Mouse (Mus musculus) CD8-positive naive resting alpha-beta T cell, adult 57 days (primary cell): ENCODE data around the gene Ak3. TPM values are rescaled to one million over a fixed set of nuclear protein-coding genes. Genes with fewer than 3 reads are reported as not detected.

Source experiments
- total RNA-seq: library from RNA; stranded (reverse); gene quantifications from one replicate; pipeline ENCODE4 v1.2.4, GENCODE M21; 2023

Gene Ak3
- total RNA-seq: 19.1 TPM

DNA sequence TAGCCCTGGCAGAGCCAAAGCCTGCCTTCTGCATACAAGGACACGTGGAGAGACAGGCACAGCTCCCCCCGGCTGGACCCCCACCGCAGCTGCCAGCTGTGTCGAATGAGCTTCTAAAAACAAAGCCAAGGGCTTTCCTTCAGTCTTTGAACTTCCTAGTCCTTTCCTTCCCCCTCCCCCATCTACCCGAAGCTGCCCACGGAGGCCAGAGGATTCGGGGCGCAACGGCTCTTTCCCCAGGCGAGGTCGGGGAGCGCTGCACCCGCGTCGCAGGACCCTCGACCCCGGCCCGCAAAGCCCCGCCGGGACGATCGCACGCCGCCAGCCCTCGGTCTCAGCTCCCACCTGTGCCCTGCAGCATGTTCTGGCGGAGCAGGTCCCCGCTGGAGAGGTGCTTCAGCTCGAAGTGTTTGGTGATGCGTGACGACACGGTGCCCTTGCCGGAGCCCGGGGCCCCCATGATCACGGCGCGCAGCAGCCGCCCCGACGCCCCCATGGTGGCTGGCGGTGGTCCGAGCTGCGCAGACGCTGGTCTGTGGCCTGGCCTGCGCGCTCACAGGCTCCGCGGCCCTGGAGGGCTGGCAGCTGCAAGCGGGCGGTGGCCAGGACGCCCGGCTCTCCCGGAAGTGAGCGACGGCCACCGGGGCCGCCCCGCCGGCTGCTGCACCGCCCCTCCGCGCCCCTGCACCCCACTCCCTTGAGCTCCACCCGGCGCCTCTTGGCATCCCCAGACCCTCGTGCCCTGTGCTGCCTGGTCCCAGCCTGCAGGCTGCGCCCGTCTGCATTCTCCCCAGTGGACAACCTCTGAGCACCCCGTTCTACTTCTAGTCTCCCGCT, at the start of gene Ak3:
Ak3 (minus strand) TSS at position 628 of the 837 bp plus-strand sequence.

GRCm38 (mm10) chr19:28990194-28990589, 57.6 kb downstream of the Ak3 start, which contains the start of gene Cdc37l1:
Cdc37l1 (plus strand) TSS chr19:28990352.

Other genes starting within 250 kb of the Ak3 start
- gene Slc1a1, start 212.9 kb downstream of the Ak3 start, total RNA-seq: not detected
- 13.0 TPM for gene Plpp6, start 84.0 kb downstream of the Ak3 start, total RNA-seq
- gene 4430402I18Rik, start 80.2 kb downstream of the Ak3 start, total RNA-seq: 0.58 TPM
- 59.9 TPM for gene Cdc37l1, start 57.6 kb downstream of the Ak3 start, total RNA-seq
- gene Rcl1, start 53.4 kb upstream of the Ak3 start, total RNA-seq: 28.5 TPM
- gene Jak2, start 203.9 kb upstream of the Ak3 start, total RNA-seq: 52.3 TPM